Mouse (Mus musculus) hematopoietic stem cell, adult 5-6 weeks (primary cell): ENCODE measurements around the gene Hdac9. TPM values are rescaled to one million over a fixed set of nuclear protein-coding genes. Genes with fewer than 3 reads are reported as not detected.

Experiments used
- ATAC-seq, 2 experiments: fragments of 125-278 bp in 1 of 2; replicated peaks in 1 of 2; 2 replicates each; pipeline ENCODE4 v1.8.0; 2016 to 2017; ENCODE audit warnings: inconsistent platforms in 2 of 2, mild to moderate bottlenecking in 2 of 2, moderate number of reproducible peaks in 2 of 2, low read depth in 1 of 2, moderate TSS enrichment in 1 of 2; ENCODE audit not compliant: low FRiP score in 2 of 2, poor library complexity in 2 of 2, severe bottlenecking in 2 of 2, insufficient read depth in 1 of 2, low TSS enrichment in 1 of 2
- total RNA-seq: library from RNA; stranded (forward); fragments of 172-1452, 232-1000 nt; gene quantifications from 2 replicates; pipeline ENCODE4 v1.2.3, GENCODE M21; 2017

The Hdac9 gene
- total RNA-seq = 12.9 and 17.1 TPM in 2 replicates

GRCm38 (mm10) chr12:34916995-34917394, at the start of gene Hdac9:
Gene Hdac9, minus strand, starts transcription at chr12:34917095.
- no peak for ATAC-seq

- ATAC-seq = peak in 1 of 2 experiments; percentile 42; a peak in 1 of 4 replicates
Observed at GRCm38 (mm10) chr12:34949066-34949706, 32.3 kb upstream of the Hdac9 start.

- ATAC-seq = no peak
Observed at GRCm38 (mm10) chr12:34937918-34938317, 21.0 kb upstream of the Hdac9 start.

GRCm38 (mm10) chr12:34908008-34908407, 8.9 kb downstream of the Hdac9 start:
- no peak for ATAC-seq

- ATAC-seq = no peak
Observed at GRCm38 (mm10) chr12:34907506-34907850, 9.4 kb downstream of the Hdac9 start.

- ATAC-seq = 0 out of 4 replicates have a peak, but pooled peaks of 1 of the 2 experiments have one; percentile 32
Observed at GRCm38 (mm10) chr12:34906704-34907505, 10.0 kb downstream of the Hdac9 start.

- ATAC-seq = no peak
Observed at GRCm38 (mm10) chr12:34906376-34906703, 10.6 kb downstream of the Hdac9 start.

- ATAC-seq = no peak
Observed at GRCm38 (mm10) chr12:34900241-34900640, 16.7 kb downstream of the Hdac9 start.

GRCm38 (mm10) chr12:34894867-34895266, 22.0 kb downstream of the Hdac9 start:
- ATAC-seq = no peak; a peak in 1 of 4 replicates

- ATAC-seq = no peak
Observed at GRCm38 (mm10) chr12:34888694-34889093, 28.2 kb downstream of the Hdac9 start.

GRCm38 (mm10) chr12:34874926-34875325, 42.0 kb downstream of the Hdac9 start:
- no peak for ATAC-seq

GRCm38 (mm10) chr12:34871028-34871427, 45.9 kb downstream of the Hdac9 start:
- ATAC-seq = no peak

GRCm38 (mm10) chr12:34841196-34841595, 75.7 kb downstream of the Hdac9 start:
- no peak for ATAC-seq

- no peak for ATAC-seq
Observed at GRCm38 (mm10) chr12:34837318-34837717, 79.6 kb downstream of the Hdac9 start.

GRCm38 (mm10) chr12:34836864-34837263, 80.0 kb downstream of the Hdac9 start:
- ATAC-seq = no peak

GRCm38 (mm10) chr12:34836085-34836484, 80.8 kb downstream of the Hdac9 start:
- ATAC-seq = no peak

- ATAC-seq = no peak
Observed at GRCm38 (mm10) chr12:34835493-34835892, 81.4 kb downstream of the Hdac9 start.

- ATAC-seq = no peak
Observed at GRCm38 (mm10) chr12:34828684-34829083, 88.2 kb downstream of the Hdac9 start.

GRCm38 (mm10) chr12:34826931-34827330, 90.0 kb downstream of the Hdac9 start:
- ATAC-seq = no peak
